Mouse (Mus musculus): Measurements from ENCODE around the gene Vipr2. TPM values are rescaled to one million over a fixed set of nuclear protein-coding genes. Genes with fewer than 3 reads are reported as not detected.

Vipr2 gene
- 1 to 10 TPM; 1.2 to 1.5 TPM for total RNA-seq (2021)
- long read RNA-seq, experiment 1, partial matches to known transcripts: 0 of 2 reads
- long read RNA-seq, experiment 1, other reads (novel, unspliced or antisense): 2 of 2 reads
- long read RNA-seq, experiment 2, partial matches to known transcripts: 0 of 1 reads
- long read RNA-seq, experiment 2, other reads (novel, unspliced or antisense): 1 of 1 reads

DNA sequence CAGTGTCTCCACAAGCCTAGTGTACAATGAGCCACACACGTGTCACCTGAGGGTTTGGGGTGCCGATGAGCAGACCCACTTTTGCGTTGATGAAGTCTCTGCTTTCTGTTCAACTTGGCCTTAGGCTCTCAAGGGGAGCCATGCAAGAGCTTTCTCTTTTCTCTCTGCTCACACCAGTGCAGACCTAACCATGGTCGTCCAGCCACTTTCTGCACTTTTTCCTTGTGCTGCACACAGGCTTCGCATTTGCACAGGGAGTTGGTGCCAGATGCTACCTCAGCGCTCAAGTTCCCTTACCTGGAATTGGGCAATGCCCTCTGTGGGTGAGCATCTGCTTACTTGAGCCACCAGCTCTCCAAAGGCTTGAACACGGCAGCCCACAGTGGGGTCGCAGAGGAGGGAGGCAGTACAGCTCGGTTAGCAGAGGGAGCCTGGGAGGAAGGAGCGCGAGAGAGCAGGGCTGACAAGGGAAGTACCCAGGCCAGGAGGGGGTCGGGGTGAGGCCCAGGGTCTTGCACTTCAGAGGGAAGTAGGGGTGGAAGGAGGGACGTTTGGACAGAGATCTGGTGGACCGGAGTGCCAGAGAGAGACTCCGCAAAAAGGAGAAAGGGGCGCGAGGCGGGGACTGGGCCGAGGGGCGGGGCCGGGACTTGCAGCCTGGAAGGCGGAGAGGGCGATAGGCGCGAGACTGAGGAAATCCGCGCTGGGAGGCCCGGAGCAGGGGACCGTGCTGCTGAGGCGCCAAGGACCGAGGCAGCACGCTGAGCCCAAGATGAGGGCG is at the start of gene Vipr2:
Gene Vipr2, plus strand, starts transcription at position 653 of the 781 bp plus-strand sequence.
- intact Hi-C loops (cut with DNase I): no loop called here
- DNase-seq: peak; percentile 35 to 46

GRCm38 (mm10) chr12:116028095-116028494 is 49.4 kb upstream of the Vipr2 start:
- intact Hi-C loops (cut with DNase I): no loop called here
- DNase-seq: no peak

DNA sequence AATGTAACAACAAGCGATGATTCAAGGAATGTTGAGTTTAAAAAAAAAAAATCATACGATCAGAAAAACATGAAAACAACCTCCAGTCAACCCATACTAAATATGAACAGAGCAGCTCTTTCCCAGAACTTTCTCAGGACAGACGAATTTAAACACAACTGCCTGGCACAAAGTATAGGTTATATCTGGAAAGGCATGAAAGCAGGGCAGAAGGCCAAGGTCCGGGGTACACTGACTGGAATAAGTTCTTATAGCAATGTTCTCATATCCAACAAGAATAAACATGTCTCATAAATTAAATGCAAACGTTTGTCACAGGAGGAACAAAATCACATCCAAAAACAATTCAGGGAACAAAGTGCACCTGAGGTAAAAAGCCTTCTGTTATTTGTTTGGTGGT is 42.2 kb upstream of the Vipr2 start:
- intact Hi-C loops (cut with DNase I): no loop called here
- DNase-seq: no peak

DNA sequence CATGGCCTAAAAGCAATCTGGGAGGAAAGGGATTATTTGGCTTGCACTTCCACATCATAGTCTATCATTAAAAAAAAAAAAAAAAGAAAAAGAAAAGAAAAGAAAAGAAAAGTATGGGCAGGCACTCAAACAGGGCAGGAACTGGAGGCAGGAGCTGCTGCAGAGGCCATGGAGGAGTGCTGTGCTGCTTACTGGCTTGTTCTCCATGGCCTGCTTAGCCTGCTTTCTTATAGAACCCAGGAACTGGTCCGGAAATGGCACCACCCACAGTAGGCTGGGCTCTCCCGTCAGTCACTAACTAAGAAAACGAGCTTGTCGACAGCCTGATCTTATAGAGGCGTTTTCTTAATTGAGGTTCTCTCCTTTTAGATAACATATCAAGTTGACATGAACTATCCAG is 32.7 kb upstream of the Vipr2 start:
- DNase-seq: no peak
- intact Hi-C loops (cut with DNase I): no loop called here

DNA sequence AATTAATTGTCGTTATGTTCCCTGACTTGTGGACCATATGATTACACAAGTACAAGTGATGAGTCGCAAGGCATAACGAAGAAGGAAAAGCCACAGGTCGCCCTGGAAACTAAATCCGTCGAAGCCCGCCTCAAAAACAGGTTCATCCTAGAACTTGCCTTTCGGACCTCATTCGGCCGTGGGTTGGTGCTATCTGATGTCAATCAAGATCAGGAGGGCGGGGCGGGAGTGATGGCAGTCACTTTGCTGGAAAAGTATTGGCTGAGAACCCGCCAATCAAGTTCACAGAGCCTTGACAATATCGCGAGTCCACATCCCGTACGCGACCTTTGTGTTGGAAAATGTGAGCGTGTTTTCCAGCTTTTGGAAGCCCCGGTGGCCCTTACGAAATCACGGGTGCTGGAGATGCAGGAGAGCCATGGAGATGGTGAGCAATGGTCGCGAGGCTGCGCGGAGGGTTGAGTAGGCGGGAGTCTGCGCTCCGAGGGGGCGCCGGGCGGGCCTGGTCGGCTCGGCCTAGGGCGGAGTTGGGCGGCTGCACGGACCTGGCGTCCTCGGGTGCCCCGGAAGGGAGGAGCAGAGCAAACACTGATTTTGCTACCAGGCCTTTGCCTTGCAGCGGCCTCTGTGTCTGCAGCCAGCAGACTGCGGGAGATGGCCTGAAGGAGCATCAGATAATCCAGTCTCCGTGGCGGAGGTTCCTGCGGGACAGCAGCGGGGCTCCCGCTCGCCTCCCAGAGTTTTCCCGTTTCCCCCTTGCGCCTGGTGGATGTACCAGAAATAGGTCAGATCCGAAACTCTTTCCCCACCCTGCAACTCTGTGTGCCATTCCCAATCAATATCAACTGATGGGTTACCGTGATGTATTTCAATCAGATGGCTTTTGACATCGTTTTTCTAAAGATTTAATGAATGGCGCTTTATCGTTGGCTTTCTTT is 29.8 kb upstream of the Vipr2 start, which contains the start of gene Zfp386:
Gene Zfp386, plus strand, starts transcription at position 285 of the 938 bp plus-strand sequence.
- peak; percentile 95 to 99 for DNase-seq
- intact Hi-C loops (cut with DNase I): no loop called here

- intact Hi-C loops (cut with DNase I): no loop called here
- no peak for DNase-seq
Measured at GRCm38 (mm10) chr12:116048766-116049165, 28.8 kb upstream of the Vipr2 start.

DNA sequence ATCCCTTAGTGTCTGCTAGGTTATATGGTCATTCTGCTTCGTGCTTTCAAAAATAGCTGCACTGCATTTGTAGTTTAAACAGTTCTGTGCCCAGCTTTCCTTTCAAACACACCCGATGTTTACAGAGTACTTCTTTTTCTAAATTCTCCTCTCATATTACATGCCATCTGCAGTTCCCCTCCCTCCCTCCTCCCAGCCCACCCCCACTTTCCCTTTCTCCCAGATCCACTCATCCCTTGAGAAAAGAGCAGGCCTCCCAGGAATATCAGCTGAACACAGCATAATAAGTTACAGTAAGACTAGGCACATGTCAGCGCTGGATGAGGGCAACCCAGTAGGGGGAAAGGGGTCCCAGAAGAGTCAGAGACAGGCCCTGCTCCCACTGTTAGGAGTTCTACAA is 28.3 kb upstream of the Vipr2 start:
- DNase-seq: no peak
- intact Hi-C loops (cut with DNase I): no loop called here

DNA sequence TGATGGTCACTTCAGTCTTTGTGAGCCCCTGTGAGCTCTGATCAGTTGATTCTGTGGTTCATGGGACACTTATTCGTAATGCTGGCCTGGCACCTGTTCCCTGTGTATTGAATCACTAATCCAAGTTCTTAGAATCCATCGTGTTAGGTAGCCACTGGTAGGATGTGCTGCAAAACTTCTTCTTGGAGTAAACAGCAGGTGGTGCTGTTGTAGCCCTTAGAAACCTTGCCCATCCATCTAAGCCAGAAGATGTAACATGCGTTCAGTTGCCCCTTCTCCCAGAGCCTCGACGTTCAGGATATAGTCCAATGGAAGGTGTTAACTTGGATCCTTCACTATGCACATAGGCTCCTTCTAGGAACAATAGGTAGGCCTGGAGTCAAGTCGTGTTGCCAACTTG is 27.8 kb upstream of the Vipr2 start:
- DNase-seq: no peak
- intact Hi-C loops (cut with DNase I): no loop called here

DNA sequence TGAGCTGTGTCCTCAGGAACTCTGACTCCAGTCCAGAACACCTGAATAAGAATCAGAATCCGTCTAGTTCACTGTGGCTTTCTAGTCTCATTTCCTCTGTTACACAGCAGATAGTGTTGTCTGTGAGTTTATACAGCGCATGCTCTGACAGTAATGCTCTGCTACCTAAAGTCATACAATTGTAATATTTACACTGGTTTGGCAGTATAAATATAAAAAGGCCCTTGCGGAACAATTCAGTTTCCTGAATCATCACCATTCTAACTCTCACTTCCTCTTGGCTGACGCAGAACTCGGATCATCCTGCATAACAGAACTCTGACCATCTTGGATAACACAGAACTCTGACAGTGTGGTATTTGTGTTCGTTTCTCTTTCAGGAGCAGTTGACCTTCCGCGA is 23.2 kb upstream of the Vipr2 start:
- DNase-seq: no peak
- intact Hi-C loops (cut with DNase I): no loop called here

GRCm38 (mm10) chr12:116056112-116056511 is 21.4 kb upstream of the Vipr2 start:
- intact Hi-C loops (cut with DNase I): no loop called here
- no peak for DNase-seq

- DNase-seq: no peak
- intact Hi-C loops (cut with DNase I): no loop called here
Measured at GRCm38 (mm10) chr12:116061561-116062193, 15.8 kb upstream of the Vipr2 start.

- no peak for DNase-seq
- intact Hi-C loops (cut with DNase I): no loop called here
Measured at GRCm38 (mm10) chr12:116062194-116062583, 15.3 kb upstream of the Vipr2 start.

GRCm38 (mm10) chr12:116063020-116063419 is 14.5 kb upstream of the Vipr2 start:
- intact Hi-C loops (cut with DNase I): no loop called here
- no peak for DNase-seq

GRCm38 (mm10) chr12:116071023-116071422 is 6.5 kb upstream of the Vipr2 start:
- DNase-seq: peak; percentile 23 to 38
- intact Hi-C loops (cut with DNase I): loop anchor here (1.0 to 5.0 kb wide), 2 partner anchors 132 to 551 kb away; no protein-coding TSS in a partner anchor

DNA sequence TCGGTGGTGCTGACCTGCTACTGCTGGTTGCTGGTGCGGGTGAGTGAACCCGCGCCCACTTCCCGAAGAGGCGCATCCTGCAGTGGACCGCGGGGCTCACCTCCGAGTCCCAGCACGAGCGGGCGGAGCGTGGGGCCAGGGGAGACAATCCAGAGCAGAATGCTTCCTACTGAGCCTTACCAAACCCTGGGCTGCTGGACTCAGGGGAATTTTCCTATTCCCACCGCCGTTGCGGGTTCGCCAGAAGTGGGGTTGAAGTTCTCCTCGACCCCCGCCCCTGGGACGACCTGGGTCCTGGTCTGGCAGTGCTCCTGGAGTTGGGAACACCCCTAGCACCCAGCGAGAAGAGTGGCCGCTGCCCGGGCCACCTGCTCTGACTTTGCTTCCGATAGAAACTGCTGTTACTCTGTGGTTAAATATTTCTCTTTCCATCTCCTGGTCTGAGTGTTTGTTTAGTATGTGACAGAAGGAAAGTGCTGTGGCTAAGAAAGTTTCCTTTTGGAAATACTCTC is 385 bp downstream of the Vipr2 start:
- no peak for DNase-seq
- intact Hi-C loops (cut with DNase I): no loop called here

DNA sequence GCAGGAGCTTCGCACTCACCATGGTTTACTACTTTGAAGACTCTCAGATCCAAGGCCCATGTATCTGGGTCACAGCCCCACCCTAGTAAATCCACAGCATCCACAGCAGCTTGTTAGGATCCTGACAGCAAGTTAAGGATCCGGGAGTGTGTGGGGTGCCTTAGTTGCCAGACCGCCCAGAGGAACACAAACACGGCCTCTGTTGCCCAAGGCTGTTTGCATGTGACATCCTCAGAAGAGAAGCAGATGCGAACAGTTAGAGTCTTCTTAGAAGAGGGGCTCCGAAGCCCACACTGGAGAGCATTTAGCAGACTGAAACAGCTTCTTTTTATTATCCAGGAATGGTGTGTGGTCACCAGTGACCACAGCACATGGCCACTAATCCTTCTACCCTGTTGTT is 5.6 kb downstream of the Vipr2 start:
- intact Hi-C loops (cut with DNase I): no loop called here
- DNase-seq: no peak

- intact Hi-C loops (cut with DNase I): no loop called here
- no peak for DNase-seq
Measured at GRCm38 (mm10) chr12:116084294-116084693, 6.8 kb downstream of the Vipr2 start.

- intact Hi-C loops (cut with DNase I): no loop called here
- no peak for DNase-seq
Measured at GRCm38 (mm10) chr12:116086951-116087600, 9.6 kb downstream of the Vipr2 start.

DNA sequence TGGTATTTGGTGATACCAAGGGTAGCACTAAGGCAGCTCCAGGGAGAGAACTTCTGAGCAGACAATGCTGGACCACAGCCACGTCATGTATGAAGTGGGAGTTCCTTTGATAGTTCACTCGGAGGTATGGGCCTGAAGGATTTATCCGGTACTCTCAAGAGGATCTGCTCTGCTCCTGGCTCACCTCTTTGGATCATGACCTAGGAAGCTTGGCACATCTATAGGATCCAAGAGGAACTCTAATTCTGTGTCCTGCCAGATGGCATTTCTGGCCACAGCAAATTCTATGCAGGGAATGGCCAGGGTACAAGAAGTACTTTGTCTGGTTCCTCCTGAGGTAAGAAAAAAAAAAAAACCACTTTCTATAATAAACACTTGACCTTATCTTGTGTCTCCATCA is 12.3 kb downstream of the Vipr2 start:
- DNase-seq: no peak
- intact Hi-C loops (cut with DNase I): no loop called here

Measured in gastrocnemius, postnatal 36 days (tissue).